Mouse (Mus musculus): Measurements from ENCODE around the gene Tmem209. TPM values are rescaled to one million over a fixed set of nuclear protein-coding genes. Genes with fewer than 3 reads are reported as not detected.

Tmem209 gene
- polyA plus RNA-seq, 1 experiment: not detected

DNA sequence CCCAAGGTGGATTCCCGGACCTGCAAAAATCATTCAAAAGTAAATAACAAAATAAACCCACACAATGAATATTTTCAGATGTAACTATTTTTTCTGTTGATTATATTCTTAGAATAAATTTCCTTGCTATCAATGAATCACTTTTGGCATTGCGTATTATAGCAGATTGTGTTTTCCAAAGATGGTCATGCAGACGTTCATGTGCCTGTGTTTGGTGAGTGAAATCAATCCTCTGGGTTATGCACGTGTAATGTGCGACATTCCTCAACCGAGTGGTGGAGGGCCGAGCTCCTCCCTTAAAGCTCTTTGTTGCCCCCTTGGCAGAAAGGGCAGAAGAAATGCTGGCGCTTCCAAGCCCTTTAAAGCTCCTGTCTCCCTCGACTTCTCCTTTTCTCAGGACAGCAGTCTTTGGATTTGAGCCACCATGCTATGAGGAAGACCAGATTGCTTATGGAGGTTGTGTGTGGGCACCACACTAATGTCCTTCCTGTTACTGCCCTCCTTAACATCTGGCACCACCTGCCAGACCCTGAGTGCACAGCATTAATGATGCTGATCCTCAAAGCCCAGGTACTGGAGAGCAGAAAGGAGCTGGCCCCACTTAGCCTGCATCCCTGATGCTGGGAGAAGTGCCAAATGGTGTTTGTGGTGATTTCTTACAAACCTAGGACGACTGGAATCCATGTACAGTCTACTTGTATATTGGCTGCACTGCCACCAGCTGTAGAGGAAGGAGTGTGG lies 33.4 kb downstream of the Tmem209 start:
- WGBS: 79% methylated on average over 10 of the region's 10 CpGs
- H3K27ac ChIP-seq (ENCODE audit: insufficient read depth, low read depth, low read length): no peak overlapping the region

DNA sequence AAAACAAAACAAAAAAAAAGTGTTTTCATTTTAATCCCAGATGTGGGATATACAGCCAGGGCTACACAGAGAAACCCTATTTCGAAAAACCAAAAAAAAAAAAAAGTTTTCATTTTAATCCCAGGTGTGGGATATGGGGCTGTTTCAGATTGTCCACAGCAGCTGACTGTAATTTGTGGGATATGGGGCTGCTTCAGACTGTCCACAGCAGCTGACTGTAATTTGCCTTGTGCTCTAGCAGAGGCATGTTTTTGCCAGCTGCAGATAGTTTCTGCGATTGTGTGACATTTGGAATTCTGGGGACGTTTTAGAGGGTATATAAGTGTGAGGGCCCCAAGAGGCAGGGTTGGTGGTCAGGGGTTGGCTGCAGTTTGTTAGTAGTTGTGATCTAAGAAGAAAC lies 37.9 kb downstream of the Tmem209 start:
- Histone ChIP-seq H3K27ac (ENCODE audit: insufficient read depth, low read depth, low read length) (no peak overlapping the region), H3K4me3 (ENCODE audit: insufficient read depth, low read depth, low read length) (no peak overlapping the region), H3K4me1 (ENCODE audit: control insufficient read depth, insufficient read depth, low read length) (peaks cover 16% of the 10 kb centered on the region)
- WGBS: 74% methylated on average over 3 of the region's 3 CpGs
- no peak for TF ChIP-seq CTCF (IDR thresholded peaks at IDR 0.05; ENCODE audit: insufficient read depth, low read depth, low read length)
- TF ChIP-seq POLR2A (IDR thresholded peaks at IDR 0.05; ENCODE audit: insufficient read depth, low read depth, low read length): no peak

More for the DNA sequence above, 33.4 kb downstream of the Tmem209 start:
- no peak overlapping the region for H3K4me3 ChIP-seq (ENCODE audit: insufficient read depth, low read depth, low read length)
- no peak for TF ChIP-seq POLR2A (IDR thresholded peaks at IDR 0.05; ENCODE audit: insufficient read depth, low read depth, low read length)
- H3K4me1 ChIP-seq (ENCODE audit: control insufficient read depth, insufficient read depth, low read length): no peaks in the 10 kb centered on the region

DNA sequence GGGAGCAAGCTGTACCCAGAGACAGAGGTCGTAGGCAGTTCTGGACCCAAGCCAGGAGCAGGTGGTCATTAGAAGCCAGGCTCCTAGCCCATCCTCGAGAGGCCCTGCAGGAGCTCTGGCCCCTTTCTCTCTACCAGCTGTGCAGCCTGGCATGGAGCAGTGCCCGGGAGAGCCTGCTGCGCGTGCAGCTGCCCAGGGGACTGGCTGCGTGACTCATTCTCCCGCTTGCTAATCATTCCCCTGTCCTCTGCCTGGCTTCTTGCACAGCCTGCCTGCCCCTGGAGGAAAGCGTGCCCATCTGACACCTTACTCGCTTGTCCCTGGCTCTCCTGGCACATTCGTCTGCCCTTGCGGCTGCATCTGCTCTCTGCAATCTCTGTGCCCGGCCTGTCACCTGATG lies 40.2 kb downstream of the Tmem209 start:
- H3K27ac ChIP-seq (ENCODE audit: insufficient read depth, low read depth, low read length): peak overlapping the region; percentile 81
- 22% methylated on average over 12 of the region's 12 CpGs for WGBS
- TF ChIP-seq CTCF (IDR thresholded peaks at IDR 0.05; ENCODE audit: insufficient read depth, low read depth, low read length): no peak
- TF ChIP-seq POLR2A (IDR thresholded peaks at IDR 0.05; ENCODE audit: insufficient read depth, low read depth, low read length): no peak

DNA sequence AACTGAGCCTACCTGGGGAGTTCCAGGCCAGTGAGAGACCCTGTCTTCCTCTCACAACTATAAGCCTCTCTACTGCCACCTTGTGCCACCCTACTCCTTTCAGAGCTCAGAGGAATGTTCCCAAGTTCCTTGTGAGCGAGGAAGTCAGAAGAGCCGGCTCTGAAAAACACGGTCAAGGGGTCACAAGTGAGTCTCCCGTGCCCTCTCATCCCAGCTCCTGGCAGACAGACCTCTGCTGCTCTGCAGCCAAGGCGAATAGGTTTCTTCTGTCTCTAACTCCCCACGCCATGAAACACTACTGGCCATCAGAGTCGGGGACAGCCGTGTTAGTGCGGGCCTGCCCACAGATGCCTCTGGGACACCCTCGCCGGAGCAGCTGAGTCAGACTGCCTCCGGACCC lies 40.9 kb downstream of the Tmem209 start:
- H3K4me3 ChIP-seq (ENCODE audit: insufficient read depth, low read depth, low read length): no peak overlapping the region
- peaks cover 16% of the 10 kb centered on the region for H3K4me1 ChIP-seq (ENCODE audit: control insufficient read depth, insufficient read depth, low read length)
- no peak for TF ChIP-seq CTCF (IDR thresholded peaks at IDR 0.05; ENCODE audit: insufficient read depth, low read depth, low read length)
- TF ChIP-seq POLR2A (IDR thresholded peaks at IDR 0.05; ENCODE audit: insufficient read depth, low read depth, low read length): no peak
- WGBS: 64% methylated on average over 12 of the region's 12 CpGs
- H3K27ac ChIP-seq (ENCODE audit: insufficient read depth, low read depth, low read length): peak overlapping the region; percentile 81; the same call in 1 of the 2 replicates

More for the DNA sequence above, 40.2 kb downstream of the Tmem209 start:
- Histone ChIP-seq H3K4me3 (ENCODE audit: insufficient read depth, low read depth, low read length) (no peak overlapping the region), H3K4me1 (ENCODE audit: control insufficient read depth, insufficient read depth, low read length) (peaks cover 16% of the 10 kb centered on the region)

DNA sequence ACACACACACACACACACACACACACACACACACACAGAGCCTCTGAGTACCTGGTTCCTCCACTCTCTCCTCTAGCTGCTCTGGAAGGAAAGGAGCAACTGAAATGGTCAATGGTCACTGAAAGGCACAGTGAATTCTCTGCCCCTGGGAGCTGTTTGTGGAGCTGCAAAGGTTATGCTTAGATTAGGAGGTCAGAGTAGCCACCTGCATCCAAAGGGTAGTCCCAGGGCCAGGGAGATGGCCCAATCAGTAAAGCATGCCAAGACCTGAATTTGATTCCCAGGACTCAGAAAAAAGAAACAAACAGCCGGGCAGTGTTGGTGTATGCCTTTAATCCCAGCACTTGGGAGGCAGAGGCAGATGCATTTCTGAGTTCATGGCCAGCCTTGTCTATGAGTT lies 41.5 kb downstream of the Tmem209 start:
- no peak for TF ChIP-seq POLR2A (IDR thresholded peaks at IDR 0.05; ENCODE audit: insufficient read depth, low read depth, low read length)
- no peak for TF ChIP-seq CTCF (IDR thresholded peaks at IDR 0.05; ENCODE audit: insufficient read depth, low read depth, low read length)
- H3K27ac ChIP-seq (ENCODE audit: insufficient read depth, low read depth, low read length): no peak overlapping the region
- no peak overlapping the region for H3K4me3 ChIP-seq (ENCODE audit: insufficient read depth, low read depth, low read length)
- peaks cover 16% of the 10 kb centered on the region for H3K4me1 ChIP-seq (ENCODE audit: control insufficient read depth, insufficient read depth, low read length)
- 90% methylated on average over 1 of the region's 1 CpGs for WGBS

DNA sequence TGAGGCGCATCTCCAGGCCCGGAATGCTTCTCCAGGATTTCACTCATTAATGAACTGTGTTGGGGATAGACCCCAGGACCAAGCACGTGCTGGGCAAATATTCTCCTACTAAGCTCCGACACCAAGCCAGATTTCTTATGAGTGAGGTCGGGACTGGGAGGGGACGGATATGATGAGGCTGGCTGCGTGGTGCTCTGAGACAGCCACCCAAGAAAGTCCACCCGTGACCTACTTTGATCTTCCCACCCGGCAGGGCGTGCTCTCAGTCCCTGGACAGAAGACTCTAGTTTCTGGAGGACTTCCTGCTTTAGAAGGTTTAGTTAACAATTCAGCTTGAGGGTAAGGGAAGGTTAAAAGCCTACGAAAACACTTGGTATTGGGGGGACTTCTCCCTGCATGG lies 44.0 kb downstream of the Tmem209 start:
- H3K27ac ChIP-seq (ENCODE audit: insufficient read depth, low read depth, low read length): no peak overlapping the region

DNA sequence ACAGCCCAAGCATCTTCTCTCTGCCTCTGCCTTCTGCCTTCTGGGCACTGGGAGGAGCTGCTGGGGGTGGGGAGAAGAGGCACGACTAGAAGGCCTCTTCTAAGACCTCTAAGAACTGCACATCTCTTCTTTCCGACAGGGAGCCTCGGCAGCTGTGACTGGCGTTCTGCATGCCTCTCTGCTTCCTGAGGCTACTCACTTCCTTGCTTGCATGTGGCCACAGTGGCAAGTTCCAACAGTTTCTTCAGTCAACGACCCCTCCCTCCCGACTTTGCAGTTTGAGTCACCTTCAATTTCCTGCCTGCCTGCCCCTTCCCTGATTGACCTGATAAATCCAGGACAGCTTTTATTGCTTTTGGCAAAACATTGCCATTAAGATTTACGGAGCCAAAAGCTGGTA lies 46.8 kb downstream of the Tmem209 start:
- 66% methylated on average over 7 of the region's 7 CpGs for WGBS
- H3K4me3 ChIP-seq (ENCODE audit: insufficient read depth, low read depth, low read length): no peak overlapping the region
- peaks cover 23% of the 10 kb centered on the region for H3K4me1 ChIP-seq (ENCODE audit: control insufficient read depth, insufficient read depth, low read length)
- H3K27ac ChIP-seq (ENCODE audit: insufficient read depth, low read depth, low read length): no peak overlapping the region
- TF ChIP-seq CTCF (IDR thresholded peaks at IDR 0.05; ENCODE audit: insufficient read depth, low read depth, low read length): no peak
- no peak for TF ChIP-seq POLR2A (IDR thresholded peaks at IDR 0.05; ENCODE audit: insufficient read depth, low read depth, low read length)

More for the DNA sequence above, 44.0 kb downstream of the Tmem209 start:
- Histone ChIP-seq H3K4me1 (ENCODE audit: control insufficient read depth, insufficient read depth, low read length) (peaks cover 26% of the 10 kb centered on the region), H3K4me3 (ENCODE audit: insufficient read depth, low read depth, low read length) (no peak overlapping the region)
- 95% methylated on average over 11 of the region's 11 CpGs for WGBS
- TF ChIP-seq POLR2A (IDR thresholded peaks at IDR 0.05; ENCODE audit: insufficient read depth, low read depth, low read length) (no peak), CTCF (IDR thresholded peaks at IDR 0.05; ENCODE audit: insufficient read depth, low read depth, low read length) (no peak)

DNA sequence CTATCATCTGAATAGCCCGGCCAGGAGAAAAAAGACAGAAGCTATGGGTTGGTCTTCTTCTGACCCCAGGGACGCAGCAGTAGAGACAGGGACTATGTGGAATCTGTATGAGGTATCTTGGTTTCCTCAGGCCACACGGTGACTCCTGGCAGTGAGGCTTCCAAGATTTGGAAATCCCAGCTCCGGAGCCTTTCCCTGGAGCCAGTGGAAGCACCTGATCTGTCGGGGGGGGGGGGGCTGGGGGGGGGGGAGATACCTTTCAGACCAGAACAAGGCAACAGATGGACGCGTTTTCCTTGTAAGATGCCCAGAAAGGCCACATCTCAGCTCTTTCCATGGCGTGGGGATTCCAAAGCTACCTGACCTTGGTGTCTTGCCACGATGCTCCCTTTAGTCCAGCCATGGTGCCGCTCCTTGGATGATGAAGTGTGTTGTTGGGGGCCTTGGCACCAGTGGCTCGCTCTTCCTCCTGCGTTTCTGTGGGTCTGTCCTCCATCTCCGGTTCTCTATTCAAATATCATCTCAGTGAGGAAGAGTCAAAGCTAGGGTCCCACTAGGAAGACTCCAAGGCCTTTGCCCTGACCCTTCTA lies 47.7 kb downstream of the Tmem209 start:
- Histone ChIP-seq H3K4me3 (ENCODE audit: insufficient read depth, low read depth, low read length) (no peak overlapping the region), H3K27ac (ENCODE audit: insufficient read depth, low read depth, low read length) (no peak overlapping the region), H3K4me1 (ENCODE audit: control insufficient read depth, insufficient read depth, low read length) (peaks cover 23% of the 10 kb centered on the region)
- TF ChIP-seq CTCF (IDR thresholded peaks at IDR 0.05; ENCODE audit: insufficient read depth, low read depth, low read length) (no peak), POLR2A (IDR thresholded peaks at IDR 0.05; ENCODE audit: insufficient read depth, low read depth, low read length) (no peak)
- 92% methylated on average over 13 of the region's 13 CpGs for WGBS

DNA sequence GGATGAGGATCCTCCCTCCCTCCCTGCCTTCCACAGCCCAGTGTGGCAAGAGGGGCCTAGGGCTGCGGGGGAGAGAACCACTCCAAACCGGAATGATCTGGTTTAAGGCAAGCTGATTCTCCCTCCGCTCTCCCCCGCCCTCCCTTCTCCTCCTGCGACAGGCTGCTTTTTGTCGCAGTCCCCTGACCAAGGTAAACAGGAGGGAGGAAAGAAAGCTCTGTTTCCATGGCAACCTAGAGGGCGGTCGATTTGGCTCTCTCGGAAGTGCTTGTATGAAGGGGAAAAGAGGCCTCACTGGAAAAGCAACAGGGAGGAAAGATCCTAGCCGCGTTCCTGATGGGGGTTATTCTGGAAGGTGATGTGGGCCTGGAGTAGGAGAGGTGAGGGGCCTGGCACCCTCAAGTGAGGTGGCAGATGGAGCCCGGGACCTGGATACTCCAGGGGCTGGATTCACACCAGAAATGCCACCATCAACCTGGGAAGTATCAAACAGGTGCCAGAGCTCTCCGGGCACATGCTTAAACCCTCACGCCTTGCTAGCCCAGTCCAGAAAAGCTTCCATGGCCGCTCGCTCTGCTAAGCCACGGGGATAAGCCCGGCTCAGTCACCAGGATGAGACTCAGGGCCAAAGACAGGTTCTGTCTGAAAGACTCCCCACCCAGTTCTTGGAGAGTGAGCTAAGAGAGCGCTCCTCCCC lies 48.7 kb downstream of the Tmem209 start:
- TF ChIP-seq CTCF (IDR thresholded peaks at IDR 0.05; ENCODE audit: insufficient read depth, low read depth, low read length) (no peak), POLR2A (IDR thresholded peaks at IDR 0.05; ENCODE audit: insufficient read depth, low read depth, low read length) (peak; percentile 38; the same call in 1 of the 2 replicates)
- Histone ChIP-seq H3K4me1 (ENCODE audit: control insufficient read depth, insufficient read depth, low read length) (peaks cover 23% of the 10 kb centered on the region), H3K4me3 (ENCODE audit: insufficient read depth, low read depth, low read length) (peak overlapping the region; percentile 0; the same call in 1 of the 2 replicates), H3K27ac (ENCODE audit: insufficient read depth, low read depth, low read length) (peak overlapping the region; percentile 98)
- 12% methylated on average over 19 of the region's 19 CpGs for WGBS
